Mouse (Mus musculus): ENCODE data around the gene Ttll12. TPM values are rescaled to one million over a fixed set of nuclear protein-coding genes. Genes with fewer than 3 reads are reported as not detected.

Gene Ttll12
- total and polyA plus RNA-seq, 3 experiments: 43.9 to 76.5 TPM; not detected in 1

DNA sequence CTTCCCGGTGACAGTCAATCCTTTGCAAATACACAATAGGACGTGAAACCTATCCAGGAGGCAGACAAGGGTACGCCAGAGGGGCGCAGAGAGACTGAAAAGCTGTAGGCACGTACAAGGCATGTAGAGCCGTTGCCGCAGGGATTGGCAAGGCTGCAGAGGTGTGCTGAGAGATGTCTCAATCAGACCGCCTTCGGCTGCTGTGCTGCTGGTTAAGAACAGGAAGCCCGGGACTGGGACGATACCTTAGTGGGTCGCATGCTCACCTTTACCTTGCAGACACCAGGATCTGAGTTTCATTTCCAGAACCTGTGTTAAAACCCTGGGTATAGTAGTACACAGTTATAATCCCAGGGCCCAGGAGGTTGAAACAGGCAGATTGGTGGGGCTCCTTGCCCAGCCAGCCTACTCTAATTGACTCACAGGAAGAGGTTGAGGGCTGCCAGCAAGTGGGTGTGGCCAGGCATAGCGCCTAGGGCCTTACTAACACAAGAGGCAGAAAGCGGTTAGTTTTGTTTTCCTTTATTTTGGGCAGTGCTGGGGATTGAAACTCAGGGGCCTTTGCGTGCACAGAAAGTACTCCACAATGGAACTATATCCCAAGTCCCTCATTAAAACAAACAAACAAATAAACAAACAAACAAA lies 32.2 kb downstream of the Ttll12 start (continued):
- TF ChIP-seq CTCF (IDR thresholded peaks at IDR 0.05 in 2 of 3, conservative IDR thresholded peaks at IDR 0.05 in 1 of 3; ENCODE audit: control insufficient read depth in 1 of 3, insufficient read depth in 1 of 3, low read depth in 2 of 3, low read length in 3 of 3, poor library complexity in 1 of 3, severe bottlenecking in 1 of 3) (no peak), SIN3A (IDR thresholded peaks at IDR 0.05; ENCODE audit: low read length) (peak; percentile 84; the same call in 1 of the 2 replicates), CHD2 (IDR thresholded peaks at IDR 0.05; ENCODE audit: low read length) (no peak)

DNA sequence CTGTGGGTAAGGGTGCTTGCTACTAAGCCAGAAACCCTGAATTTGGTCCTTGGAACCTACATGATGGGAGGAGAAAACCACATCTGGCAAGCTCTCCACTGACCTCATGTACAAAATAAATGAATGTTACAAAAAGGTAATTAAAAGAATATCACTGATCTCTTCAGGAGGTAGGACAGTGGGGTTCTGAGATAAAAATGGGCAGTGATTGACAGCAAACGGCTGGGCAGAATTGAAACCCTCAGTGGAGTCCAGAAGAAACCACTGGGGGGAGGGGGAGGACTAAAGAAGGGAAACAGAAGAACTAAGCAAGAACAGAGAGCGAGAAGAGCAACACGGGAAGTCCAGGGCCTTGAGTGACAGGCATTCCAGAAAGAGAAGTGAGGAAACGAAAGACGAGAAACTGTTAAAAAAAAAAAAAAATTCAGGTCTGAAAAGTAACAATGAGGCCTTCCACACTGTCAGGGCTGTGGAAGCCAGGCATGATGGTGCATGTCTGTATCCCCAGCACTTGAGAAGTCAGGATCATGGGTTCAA lies 33.9 kb downstream of the Ttll12 start:
- no peaks in the 10 kb centered on the region for H3K27me3 ChIP-seq (ENCODE audit: control insufficient read depth in 1 of 2, insufficient read depth in 2 of 2, low read length in 2 of 2)
- H3K27ac ChIP-seq (ENCODE audit: control insufficient read depth, low read depth, low read length): no peak overlapping the region; the same call in 1 of the 2 replicates
- peaks cover 9 to 29% of the 10 kb centered on the region in 2 experiments for H3K4me1 ChIP-seq (ENCODE audit: control insufficient read depth in 1 of 2, insufficient read depth in 2 of 2, low read length in 2 of 2)
- H3K79me2 ChIP-seq (ENCODE audit: control insufficient read depth, insufficient read depth, low read length, poor library complexity): peaks cover 2% of the 10 kb centered on the region; the same call in 1 of the 2 replicates
- TF ChIP-seq ZNF384 (IDR thresholded peaks at IDR 0.05; ENCODE audit: low read depth, low read length) (peak; percentile 53; the same call in 1 of the 2 replicates), MEF2A (IDR thresholded peaks at IDR 0.05; ENCODE audit: extremely low read depth, insufficient replicate concordance, low read depth, low read length, poor library complexity, severe bottlenecking) (no peak), HCFC1 (IDR thresholded peaks at IDR 0.05; ENCODE audit: low read depth, low read length) (0 out of 2 replicates have a peak, but pooled peaks have one; percentile 18), TAL1 (IDR thresholded peaks at IDR 0.05; ENCODE audit: low read length) (no peak), JUND (IDR thresholded peaks at IDR 0.05; ENCODE audit: low read depth, low read length) (no peak), EP300 (IDR thresholded peaks at IDR 0.05; ENCODE audit: low read depth in 1 of 2, low read length in 2 of 2) (peak in 1 of 2 experiments; percentile 7; a peak in 1 of 4 replicates), TBP (IDR thresholded peaks at IDR 0.05; ENCODE audit: low read depth, low read length) (no peak), UBTF (IDR thresholded peaks at IDR 0.05; ENCODE audit: borderline replicate concordance, insufficient read depth, low read depth, low read length) (no peak), POLR2AphosphoS2 (IDR thresholded peaks at IDR 0.05; ENCODE audit: low read length) (no peak)
- H3K9me3 ChIP-seq (replicated peaks; ENCODE audit: insufficient read depth, low read length): no peaks in the 10 kb centered on the region
- peak; percentile 41 for DNase-seq (ENCODE audit: low read depth, low spot score)
- peak overlapping the region; percentile 16; the same call in 1 of the 2 replicates for H3K9ac ChIP-seq (ENCODE audit: control insufficient read depth, low read depth, low read length, poor library complexity, severe bottlenecking)
- no peak overlapping the region for H3K4me3 ChIP-seq (ENCODE audit: control insufficient read depth in 1 of 2, insufficient read depth in 1 of 2, low read depth in 2 of 2, low read length in 2 of 2)
- H3K36me3 ChIP-seq (ENCODE audit: control insufficient read depth in 1 of 2, insufficient read depth in 2 of 2, low read length in 2 of 2): peaks cover 0 to 13% of the 10 kb centered on the region in 2 experiments; a peak in 2 of 4 replicates

GRCm38 (mm10) chr15:83555161-83555974 lies 39.6 kb downstream of the Ttll12 start:
- DNase-seq (ENCODE audit: low read depth, low spot score): peak; percentile 92
- peak overlapping the region; percentile 84 for H3K27ac ChIP-seq (ENCODE audit: control insufficient read depth, low read depth, low read length)
- peak overlapping the region; percentile 65 to 91 for H3K4me3 ChIP-seq (ENCODE audit: control insufficient read depth in 1 of 2, insufficient read depth in 1 of 2, low read depth in 2 of 2, low read length in 2 of 2)
- H3K9ac ChIP-seq (ENCODE audit: control insufficient read depth, low read depth, low read length, poor library complexity, severe bottlenecking): peak overlapping the region; percentile 98
- H3K9me3 ChIP-seq (replicated peaks; ENCODE audit: insufficient read depth, low read length): no peaks in the 10 kb centered on the region
- H3K27me3 ChIP-seq (ENCODE audit: control insufficient read depth in 1 of 2, insufficient read depth in 2 of 2, low read length in 2 of 2): no peaks in the 10 kb centered on the region
- peaks cover 6% of the 10 kb centered on the region for H3K79me2 ChIP-seq (ENCODE audit: control insufficient read depth, insufficient read depth, low read length, poor library complexity)
- no peaks in the 10 kb centered on the region for H3K36me3 ChIP-seq (ENCODE audit: control insufficient read depth in 1 of 2, insufficient read depth in 2 of 2, low read length in 2 of 2)
- peaks cover 0 to 2% of the 10 kb centered on the region in 2 experiments; a peak in 1 of 4 replicates for H3K4me1 ChIP-seq (ENCODE audit: control insufficient read depth in 1 of 2, insufficient read depth in 2 of 2, low read length in 2 of 2)
- TF ChIP-seq ELF1 (IDR thresholded peaks at IDR 0.05; ENCODE audit: low read depth, low read length) (peak; percentile 63; the same call in 1 of the 2 replicates), TBP (IDR thresholded peaks at IDR 0.05; ENCODE audit: low read depth, low read length) (peak; percentile 90), NELFE (IDR thresholded peaks at IDR 0.05; ENCODE audit: low read depth, low read length) (peak; percentile 95), RCOR1 (IDR thresholded peaks at IDR 0.05; ENCODE audit: low read depth, low read length) (no peak), ZMIZ1 (IDR thresholded peaks at IDR 0.05; ENCODE audit: low read depth, low read length) (peak; percentile 94), MAFK (IDR thresholded peaks at IDR 0.05; ENCODE audit: borderline replicate concordance, low read depth, low read length) (no peak), MEF2A (IDR thresholded peaks at IDR 0.05; ENCODE audit: extremely low read depth, insufficient replicate concordance, low read depth, low read length, poor library complexity, severe bottlenecking) (no peak), POLR2A (IDR thresholded peaks at IDR 0.05; ENCODE audit: control insufficient read depth in 1 of 2, insufficient read depth in 1 of 2, low read depth in 1 of 2, low read length in 2 of 2, poor library complexity in 1 of 2) (peak; percentile 90 to 94), TCF12 (IDR thresholded peaks at IDR 0.05; ENCODE audit: low read depth, low read length) (peak; percentile 82), NRF1 (IDR thresholded peaks at IDR 0.05; ENCODE audit: insufficient read depth, low read depth, low read length, poor library complexity, severe bottlenecking) (peak; percentile 82), ZNF384 (IDR thresholded peaks at IDR 0.05; ENCODE audit: low read depth, low read length) (peak; percentile 86), EP300 (IDR thresholded peaks at IDR 0.05; ENCODE audit: low read depth in 1 of 2, low read length in 2 of 2) (peak in 1 of 2 experiments; percentile 15; a peak in 1 of 4 replicates), ETS1 (IDR thresholded peaks at IDR 0.05; ENCODE audit: low read depth, low read length) (0 out of 2 replicates have a peak, but pooled peaks have one; percentile 26), MXI1 (IDR thresholded peaks at IDR 0.05; ENCODE audit: low read depth, low read length) (peak; percentile 50; the same call in 1 of the 2 replicates), POLR2AphosphoS2 (IDR thresholded peaks at IDR 0.05; ENCODE audit: low read length) (peak; percentile 76; the same call in 1 of the 2 replicates), UBTF (IDR thresholded peaks at IDR 0.05; ENCODE audit: borderline replicate concordance, insufficient read depth, low read depth, low read length) (peak; percentile 83; the same call in 1 of the 2 replicates), MYC (IDR thresholded peaks at IDR 0.05; ENCODE audit: low read depth, low read length) (no peak)
